Mouse (Mus musculus): ENCODE data around the gene Nfatc2ip.

Nfatc2ip gene

DNA sequence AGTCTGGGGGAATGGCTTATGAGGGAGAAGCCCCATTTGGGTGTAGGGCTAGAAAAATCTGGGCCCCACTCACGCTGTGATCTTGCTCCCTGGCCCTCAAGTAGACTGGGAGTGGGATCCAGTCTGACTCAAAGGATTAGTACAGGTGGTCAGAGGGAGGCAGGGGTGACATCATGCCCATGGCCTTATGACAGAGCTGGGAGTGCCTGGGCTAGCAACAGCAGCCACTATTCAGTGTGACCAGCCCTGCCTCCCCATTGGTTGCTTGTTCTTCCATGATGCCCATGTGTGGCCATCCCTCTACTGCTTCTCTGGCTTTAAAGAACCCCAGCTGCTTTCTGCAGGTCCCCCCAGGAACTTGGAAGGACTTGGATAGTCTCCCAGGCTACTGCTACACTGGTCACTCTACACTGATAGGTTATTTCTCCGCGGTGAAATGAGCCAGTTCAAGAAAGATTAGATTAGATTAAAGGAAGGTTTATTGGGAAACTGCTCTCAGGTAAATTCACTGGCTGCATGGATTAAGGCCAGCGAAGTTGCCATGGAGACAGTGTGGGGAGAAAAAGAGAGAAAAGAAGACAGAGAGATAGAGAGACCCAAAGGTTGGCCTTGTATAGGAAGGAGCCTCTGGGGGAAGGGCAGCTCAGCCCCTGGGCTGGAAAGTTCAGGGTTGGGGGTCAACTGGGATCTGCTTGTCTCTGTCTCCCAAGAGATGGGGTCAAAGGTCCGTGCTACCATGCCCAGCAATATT lies 40.5 kb downstream of the Nfatc2ip start:
- no peak for DNase-seq (ENCODE audit: low spot score)

DNA sequence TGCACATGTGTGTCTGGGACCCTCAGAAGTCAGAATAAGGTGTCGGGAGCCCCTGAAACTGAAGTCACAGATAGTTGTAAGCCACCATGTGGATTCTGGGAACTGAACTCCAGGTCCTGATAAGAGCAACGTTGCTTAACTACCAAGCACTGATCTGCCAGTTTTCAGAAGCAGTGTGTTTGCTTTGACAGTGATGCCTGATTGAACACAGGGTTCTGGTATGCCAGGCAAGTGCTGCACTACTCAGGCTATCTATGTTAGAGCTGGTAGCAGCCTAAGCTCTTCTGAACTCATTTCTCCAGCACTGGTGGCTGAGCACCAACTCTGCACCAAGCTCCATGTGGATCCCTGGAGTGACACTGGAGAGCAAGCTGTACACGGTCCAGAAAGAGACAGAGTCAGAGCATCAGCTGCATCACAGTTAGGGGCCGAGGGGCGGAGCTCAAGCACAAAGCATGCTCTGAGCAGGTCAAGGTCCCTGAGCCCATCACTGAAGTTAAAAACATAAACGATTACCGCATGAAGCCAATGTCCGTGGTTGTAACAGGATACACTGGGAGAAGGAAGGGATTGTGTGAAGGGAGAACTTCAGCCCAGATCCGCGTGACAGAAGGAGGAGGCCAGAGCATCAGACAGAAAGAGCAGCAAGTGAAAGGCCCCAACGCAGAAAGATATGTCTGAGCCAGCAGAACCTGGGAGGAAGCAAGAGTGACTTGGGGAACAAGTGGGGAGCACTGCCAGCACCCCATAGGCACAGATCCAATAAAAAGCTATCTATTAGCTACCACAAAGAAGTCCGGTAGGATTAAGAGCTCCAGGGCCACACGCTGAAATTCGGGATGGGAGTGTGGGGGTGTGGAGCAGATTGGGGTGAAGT lies 41.6 kb downstream of the Nfatc2ip start:
- no peak for DNase-seq (ENCODE audit: low spot score)

DNA sequence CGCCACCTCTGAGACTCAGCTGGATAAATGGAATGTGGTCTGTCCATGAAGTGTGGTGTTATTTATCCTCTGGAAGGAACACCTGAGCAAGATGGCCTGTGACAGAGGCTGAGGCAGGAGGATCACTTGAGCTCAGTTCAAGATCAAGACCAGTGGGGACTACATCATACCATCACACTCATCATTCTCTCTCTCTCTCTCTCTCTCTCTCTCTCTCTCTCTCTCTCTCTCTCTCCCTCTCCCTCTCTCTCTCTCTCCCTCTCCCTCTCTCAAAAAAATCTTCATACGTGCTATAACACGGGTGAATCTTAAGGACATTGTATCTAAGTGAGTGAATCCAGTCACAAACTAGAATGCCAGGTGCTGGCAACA lies 42.6 kb downstream of the Nfatc2ip start:
- DNase-seq (ENCODE audit: low spot score): no peak

DNA sequence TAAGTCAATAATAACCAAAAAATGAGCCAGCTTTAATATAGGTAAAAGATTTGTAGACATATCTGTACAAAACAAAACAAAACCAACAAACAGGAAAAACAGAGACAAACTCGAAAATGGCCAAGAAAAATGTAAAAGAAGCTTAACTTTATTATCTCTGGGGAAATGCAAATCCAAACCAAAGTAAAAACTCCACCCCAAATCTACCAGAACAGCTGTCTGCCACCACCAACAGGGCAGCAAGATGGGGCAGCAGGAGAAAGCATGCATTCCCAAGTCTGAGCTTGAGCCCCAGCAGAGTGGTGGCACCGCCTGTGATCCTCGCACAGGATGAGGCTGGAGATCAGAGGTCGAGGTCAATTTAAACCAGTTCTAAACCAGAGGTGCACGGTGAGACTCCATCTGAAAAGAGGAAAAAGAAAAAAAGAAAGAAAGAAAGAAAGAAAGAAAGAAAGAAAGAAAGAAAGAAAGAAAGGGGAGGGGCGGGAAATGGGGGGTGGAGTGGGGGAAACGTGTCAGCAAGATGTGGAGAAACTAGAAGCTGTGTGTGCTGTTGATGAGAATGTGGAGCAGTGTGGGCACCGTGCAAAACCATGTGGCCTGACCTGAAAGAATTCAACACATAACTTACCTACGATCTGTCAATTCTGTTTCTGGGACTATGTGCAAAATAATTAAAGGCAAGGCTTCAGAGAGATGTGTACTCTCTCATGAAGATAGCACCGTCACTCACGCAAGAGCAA lies 43.1 kb downstream of the Nfatc2ip start:
- DNase-seq (ENCODE audit: low spot score): no peak

DNA sequence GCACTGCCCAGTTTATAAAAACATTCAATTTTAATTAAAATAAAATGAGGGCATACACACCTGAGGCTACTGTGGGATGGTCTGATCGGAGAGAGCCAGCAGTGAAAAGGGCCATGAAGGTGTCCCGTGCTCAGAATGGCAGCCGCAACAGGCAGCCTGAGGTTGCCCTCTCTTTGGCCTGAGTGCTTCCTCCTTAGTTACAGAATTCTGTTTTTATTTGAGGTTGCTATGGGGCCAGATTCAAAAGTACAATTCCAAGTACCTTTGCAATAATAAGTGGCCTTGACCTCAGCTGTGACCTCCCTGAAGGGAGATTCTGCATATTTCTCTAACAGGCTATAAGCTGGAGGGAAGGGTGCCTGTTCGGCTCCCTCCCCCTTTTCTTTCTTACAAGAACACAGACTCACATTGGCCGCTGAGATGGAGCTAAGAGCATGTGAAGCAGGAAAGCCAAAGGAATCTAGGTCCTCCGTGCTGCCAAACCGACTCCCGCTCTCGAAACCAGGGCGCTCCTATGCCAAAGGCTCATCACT lies 45.1 kb downstream of the Nfatc2ip start:
- no peak for DNase-seq (ENCODE audit: low spot score)

DNA sequence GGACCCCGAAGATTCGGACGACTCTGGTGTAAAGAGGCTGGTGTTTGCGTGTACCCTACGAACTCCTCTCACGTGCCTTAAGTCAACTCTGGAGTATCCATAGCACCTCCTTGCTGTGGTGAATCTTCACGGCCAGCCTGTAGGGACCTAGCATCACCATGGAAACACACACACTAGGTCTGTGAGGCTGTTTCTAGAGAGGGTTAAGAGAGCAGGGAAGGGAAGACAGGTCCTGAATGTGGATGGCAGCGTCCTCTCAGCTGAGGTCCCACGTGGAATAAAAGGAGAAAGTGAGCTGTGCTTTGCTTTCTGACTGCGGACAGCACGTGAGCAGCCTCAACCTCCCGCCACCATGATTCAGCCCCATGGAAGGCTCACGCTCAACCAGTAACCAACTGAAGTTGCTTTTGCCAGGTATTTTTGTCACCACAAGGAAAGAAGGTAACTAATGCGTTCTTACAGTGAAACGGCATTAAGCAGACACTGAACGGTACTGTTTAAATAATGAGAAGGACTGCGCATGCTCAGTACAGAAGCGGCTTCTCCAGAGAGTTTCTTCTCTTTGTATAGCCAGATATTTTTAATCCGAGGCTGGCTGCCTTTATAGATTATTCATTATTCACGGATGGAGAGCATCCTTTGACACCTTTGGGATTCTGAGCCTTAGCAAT lies 45.7 kb downstream of the Nfatc2ip start:
- no peak for DNase-seq (ENCODE audit: low spot score)

DNA sequence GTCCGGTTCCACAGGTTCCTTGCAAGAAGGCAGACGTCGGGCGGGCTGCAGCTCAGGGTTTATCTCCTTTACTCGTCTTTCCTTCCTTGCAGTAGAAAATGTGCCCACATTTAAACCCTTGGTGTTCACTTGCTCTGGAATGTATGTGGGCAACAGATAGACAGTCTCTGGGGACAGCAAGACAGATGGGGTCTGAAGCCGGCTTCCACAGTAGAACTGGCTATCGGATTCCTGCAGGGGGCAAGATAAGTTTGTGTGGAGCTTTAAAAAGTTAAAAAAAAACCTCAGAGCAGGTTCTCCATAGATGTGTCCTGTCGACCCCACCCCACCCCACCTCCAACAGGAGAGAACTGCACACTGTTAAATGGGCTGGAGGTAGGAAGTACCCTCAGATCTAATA lies 48.2 kb downstream of the Nfatc2ip start:
- DNase-seq (ENCODE audit: low spot score): no peak

DNA sequence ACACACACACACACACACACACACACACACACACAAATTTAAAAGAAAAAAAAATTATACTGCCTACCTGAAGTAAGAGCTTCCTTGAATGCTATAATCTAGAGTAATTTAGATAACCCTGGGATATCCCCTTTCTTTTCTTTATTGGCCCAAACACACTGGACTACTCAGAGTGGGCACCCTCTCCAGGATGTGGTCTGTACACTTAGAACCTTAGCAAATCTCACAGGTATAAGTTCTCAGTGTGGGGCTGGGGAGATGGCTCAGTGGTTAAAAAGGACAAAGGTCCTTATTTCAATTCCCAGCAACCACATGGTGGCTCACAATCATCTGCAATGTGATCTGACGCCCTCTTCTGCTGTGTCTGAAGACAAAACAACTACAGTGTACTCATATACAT lies 49.4 kb downstream of the Nfatc2ip start:
- no peak for DNase-seq (ENCODE audit: low spot score)

DNA sequence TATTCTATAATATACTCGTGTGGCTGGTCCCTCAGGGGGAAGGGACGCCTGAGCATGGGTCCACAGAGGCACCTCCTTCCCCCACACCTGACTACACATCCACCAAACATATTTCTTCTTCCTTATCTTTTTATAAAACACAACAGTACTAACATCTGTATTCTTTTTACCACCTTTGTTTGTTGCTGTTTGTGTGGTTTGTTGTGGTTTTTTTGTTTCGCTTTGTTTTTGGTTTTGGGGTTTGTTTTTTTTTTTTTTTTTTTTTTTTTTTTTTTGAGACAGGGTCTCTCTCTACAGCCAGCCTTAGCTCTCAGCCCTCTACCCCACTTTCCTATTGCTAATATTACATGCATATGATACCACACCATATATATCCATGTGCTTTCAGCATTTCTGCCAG lies 50.6 kb downstream of the Nfatc2ip start:
- no peak for DNase-seq (ENCODE audit: low spot score)

DNA sequence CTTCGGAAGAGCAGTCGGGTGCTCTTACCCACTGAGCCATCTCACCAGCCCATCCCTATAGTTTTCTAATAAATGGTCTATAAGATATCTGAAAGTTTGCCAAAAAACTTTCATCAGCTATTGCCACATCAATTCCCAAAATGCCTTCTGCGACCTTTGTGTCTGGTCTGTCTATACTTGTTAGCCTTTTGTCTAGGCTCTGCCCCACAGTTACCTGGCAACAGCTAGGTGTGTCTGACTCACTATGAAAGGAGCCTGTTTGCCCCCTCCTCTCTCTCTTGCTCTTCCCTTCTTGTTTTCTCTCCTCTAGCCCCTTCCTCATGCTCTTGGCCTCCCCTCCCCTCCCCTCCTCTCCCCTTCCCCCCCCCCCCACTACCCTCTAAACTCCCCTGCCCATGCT lies 51.0 kb downstream of the Nfatc2ip start:
- DNase-seq (ENCODE audit: low spot score): no peak

DNA sequence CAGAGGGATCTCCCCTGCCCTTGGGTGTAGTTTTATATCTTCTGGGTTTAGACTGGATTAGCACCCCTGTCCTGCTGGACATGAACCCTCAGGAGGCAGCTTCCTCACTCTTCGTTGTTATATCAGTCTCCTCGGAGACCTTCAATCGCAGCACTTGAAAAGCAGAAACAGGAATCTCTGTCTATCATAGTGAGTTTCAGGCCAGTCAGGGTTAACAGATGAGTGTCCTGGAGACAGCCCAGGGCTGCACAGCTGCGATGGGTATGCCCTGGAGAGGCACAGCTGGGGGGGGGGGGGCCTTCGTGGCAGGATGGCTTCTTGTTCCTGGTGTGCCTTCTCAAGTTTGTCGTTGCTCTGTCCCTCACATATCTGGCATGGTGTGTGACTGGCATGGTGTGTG lies 55.6 kb downstream of the Nfatc2ip start:
- DNase-seq (ENCODE audit: low spot score): no peak

DNA sequence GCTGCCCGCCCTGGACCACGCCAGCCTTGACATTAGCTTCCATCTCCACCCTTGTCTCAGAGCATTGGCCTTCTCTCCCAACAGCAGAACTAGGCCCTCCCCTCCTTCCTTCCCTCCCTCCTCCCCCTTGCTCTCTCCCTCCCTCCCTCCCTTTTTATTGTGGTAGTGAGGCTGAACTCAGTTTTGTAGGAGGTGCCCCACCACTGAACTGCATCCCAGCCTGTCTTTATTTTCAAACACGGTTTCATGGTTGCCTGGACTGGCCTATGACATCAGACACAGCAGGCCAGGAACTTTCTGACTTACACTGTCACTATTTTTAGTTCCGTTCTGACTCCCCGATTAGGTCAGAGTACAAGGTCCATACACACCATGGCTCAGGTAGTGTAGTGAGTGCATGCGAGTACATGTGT lies 56.3 kb downstream of the Nfatc2ip start:
- no peak for DNase-seq (ENCODE audit: low spot score)

DNA sequence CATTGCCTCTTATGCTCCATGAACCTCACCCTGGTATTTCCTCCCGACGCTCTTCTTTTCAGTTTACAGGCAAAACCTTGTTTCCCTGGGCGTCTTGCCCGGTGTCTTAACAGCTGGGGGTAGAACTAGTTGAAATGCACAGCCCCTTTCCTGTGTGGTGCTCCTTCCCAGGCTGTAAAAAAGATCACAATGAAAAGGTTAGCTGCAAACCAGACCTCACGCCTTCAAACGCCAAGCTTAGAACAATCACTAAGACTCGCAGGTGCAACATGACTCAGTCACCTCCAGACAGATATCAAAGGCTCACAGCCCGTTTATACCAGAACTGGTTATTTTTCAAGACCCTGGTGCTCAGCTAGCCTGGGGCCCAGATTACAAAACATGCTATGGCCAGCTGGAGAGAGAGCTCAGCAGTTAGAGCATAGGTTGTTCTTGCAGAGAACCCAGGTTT lies 57.0 kb downstream of the Nfatc2ip start:
- no peak for DNase-seq (ENCODE audit: low spot score)

DNA sequence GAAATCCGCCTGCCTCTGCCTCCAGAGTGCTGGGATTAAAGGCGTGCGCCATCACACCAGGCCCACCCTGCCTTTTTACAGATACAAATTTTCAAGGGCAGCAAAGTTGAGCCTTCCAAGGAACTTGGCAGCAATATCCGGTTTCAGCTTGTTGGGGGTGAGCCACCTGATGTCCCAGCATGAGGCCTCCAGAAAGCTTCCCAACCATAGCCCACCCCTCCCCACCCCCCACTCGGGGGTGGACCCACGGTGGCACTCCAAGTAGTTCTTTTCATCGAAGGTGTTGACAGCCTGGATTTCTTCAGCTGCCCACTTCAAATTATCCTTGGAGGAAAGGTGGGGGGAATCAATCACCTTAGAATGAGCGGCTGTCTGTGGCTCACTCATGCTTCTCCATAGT lies 57.6 kb downstream of the Nfatc2ip start:
- no peak for DNase-seq (ENCODE audit: low spot score)

DNA sequence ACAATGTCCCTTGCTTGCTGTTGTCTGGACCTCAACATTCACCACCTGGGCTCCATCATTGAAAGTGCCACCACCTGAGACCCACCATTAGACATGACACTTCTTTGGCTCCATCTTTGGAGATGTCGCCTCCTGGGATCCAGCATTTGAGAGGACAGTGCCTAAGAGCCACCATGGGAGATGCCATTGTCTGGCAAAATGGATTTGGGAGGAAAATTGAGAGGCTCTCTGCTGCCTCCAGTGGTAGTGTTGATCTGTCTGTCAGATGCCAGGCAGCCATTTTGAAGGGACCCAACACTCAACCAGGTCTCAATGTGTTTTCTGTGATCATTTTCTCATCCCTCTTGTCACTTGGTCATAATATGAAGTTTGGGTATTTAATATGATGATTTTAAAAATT lies 61.0 kb downstream of the Nfatc2ip start:
- no peak for DNase-seq (ENCODE audit: low spot score)

Data from urinary bladder, postnatal 10 days (tissue).